Mouse (Mus musculus) Patski (cell line): ENCODE data around the gene Fam69b. TPM values are rescaled to one million over a fixed set of nuclear protein-coding genes. Genes with fewer than 3 reads are reported as not detected.

Experiments used
- ATAC-seq: fragments of 100-300 bp; one replicate; pipeline ENCODE4 v1.8.0; 2021
- CTCF ChIA-PET: fragments of 350-600 bp; sonication (Branson Sonifier 250); formaldehyde crosslinking; loops from one replicate; lab custom pipeline; 2022; ENCODE audit warnings: inconsistent platforms; lab: Charles Lee
- POLR2A ChIA-PET: fragments of 350-600 bp; sonication (Branson Sonifier 250); formaldehyde crosslinking; loops from one replicate; lab custom pipeline; 2022; ENCODE audit warnings: antibody characterized with exemption, inconsistent platforms; lab: Charles Lee
- DNase-seq: peaks from one replicate; pipeline ENCODE4 v3.0.0-alpha.2; 2011; ENCODE audit warnings: low read depth, low spot score
- H3K27me3 ChIP-seq: fragments of 371-371 bp; one replicate; pipeline ENCODE4 v1.5.1; 2021
- CTCF ChIP-seq: fragments of 100-300 bp; IDR thresholded peaks from one replicate; pipeline ENCODE4 v1.5.1; 2021
- in situ Hi-C: fragments of 300-500 bp; cut with MboI; formaldehyde crosslinking; loops from 3 replicates; pipeline ENCODE4 v1.11.1; 2018; ENCODE audit warnings: low pct_unique_long_range_greater_than_20kb, mixed read lengths
- polyA plus RNA-seq: library from polyadenylated mRNA; unstranded; gene quantifications from one replicate; pipeline ENCODE4 v1.2.3, GENCODE M21; 2021

Gene Fam69b
- polyA plus RNA-seq, 1 experiment from 2014 or later, result 57.3 TPM

- no peak for TF ChIP-seq CTCF
- no peak for ATAC-seq
- ChIA-PET POLR2A (interaction anchor here (1.0 kb wide), 1 partner anchor 8 kb away, joined by 3 read pairs; no protein-coding TSS in a partner anchor), CTCF (no interaction called here)
- no peaks in the 10 kb centered on the region for H3K27me3 ChIP-seq
- DNase-seq, result no peak
- in situ Hi-C loops, result loop anchor here (25.0 kb wide), 1 partner anchor 774 kb away; no protein-coding TSS in a partner anchor
Measured at GRCm38 (mm10) chr2:26638039-26638438, 9.8 kb downstream of the Fam69b start.

- no peak for TF ChIP-seq CTCF
- CTCF ChIA-PET, result no interaction called here
- no peak for ATAC-seq
- no peak for DNase-seq
- POLR2A ChIA-PET, result interaction anchor here (1.0 kb wide), 1 partner anchor 9 kb away, joined by 3 read pairs; no protein-coding TSS in a partner anchor
- H3K27me3 ChIP-seq, result no peaks in the 10 kb centered on the region
- in situ Hi-C loops, result loop anchor here (25.0 kb wide), 1 partner anchor 774 kb away; no protein-coding TSS in a partner anchor
Measured at GRCm38 (mm10) chr2:26638572-26638971, 10.3 kb downstream of the Fam69b start.

GRCm38 (mm10) chr2:26639083-26639482 is 10.8 kb downstream of the Fam69b start:
- DNase-seq, result no peak
- no peak for ATAC-seq
- H3K27me3 ChIP-seq, result no peaks in the 10 kb centered on the region
- ChIA-PET POLR2A (interaction anchor here (1.0 kb wide), 1 partner anchor 9 kb away, joined by 3 read pairs; no protein-coding TSS in a partner anchor), CTCF (no interaction called here)
- no peak for TF ChIP-seq CTCF
- in situ Hi-C loops, result loop anchor here (25.0 kb wide), 1 partner anchor 773 kb away; no protein-coding TSS in a partner anchor

- ATAC-seq (peak; percentile 29), DNase-seq (peak; percentile 71)
- in situ Hi-C loops, result loop anchor here (5.0 to 25.0 kb wide), 3 partner anchors 372 to 772 kb away; no protein-coding TSS in a partner anchor
- POLR2A ChIA-PET, result interaction anchor here (0.7 kb wide), 1 partner anchor 36 kb away, joined by 4 read pairs; the partner anchor contains the start of gene Agpat2
- CTCF ChIA-PET, result interaction anchor here (0.7 to 0.9 kb wide), 2 partner anchors 36 to 42 kb away, joined by 3 to 5 read pairs; partner anchors contain the start of gene Agpat2
- TF ChIP-seq CTCF, result no peak
- no peaks in the 10 kb centered on the region for H3K27me3 ChIP-seq
Measured at GRCm38 (mm10) chr2:26639838-26640830, 11.9 kb downstream of the Fam69b start.

- ChIA-PET CTCF (interaction anchor here (0.9 kb wide), 1 partner anchor 37 kb away, joined by 5 read pairs; the partner anchor contains the start of gene Agpat2), POLR2A (interaction anchor here (0.5 to 0.7 kb wide), 2 partner anchors 37 kb away, joined by 3 to 4 read pairs; partner anchors contain the start of gene Agpat2)
- in situ Hi-C loops, result loop anchor here (5.0 to 25.0 kb wide), 3 partner anchors 371 to 771 kb away; no protein-coding TSS in a partner anchor
- H3K27me3 ChIP-seq, result no peaks in the 10 kb centered on the region
- no peak for DNase-seq
- no peak for ATAC-seq
- TF ChIP-seq CTCF, result no peak
Measured at GRCm38 (mm10) chr2:26641006-26641647, 12.9 kb downstream of the Fam69b start.

GRCm38 (mm10) chr2:26643942-26644341 is 15.7 kb downstream of the Fam69b start:
- CTCF ChIA-PET, result interaction anchor here (0.7 kb wide), 1 partner anchor 593 kb away, joined by 3 read pairs; no protein-coding TSS in a partner anchor

GRCm38 (mm10) chr2:26646643-26647293 is 18.5 kb downstream of the Fam69b start:
- peak; percentile 95 for ATAC-seq
- peak; percentile 84 for DNase-seq
- in situ Hi-C loops, result loop anchor here (10.0 to 25.0 kb wide), 2 partner anchors 398 to 766 kb away; no protein-coding TSS in a partner anchor
- peak; percentile 84 for TF ChIP-seq CTCF
- ChIA-PET POLR2A (no interaction called here), CTCF (interaction anchor here (0.7 to 2.8 kb wide), 25 partner anchors 11 to 590 kb away, joined by 3 to 22 read pairs (median 4); partner anchors contain the start of genes Abo and Surf6)
- H3K27me3 ChIP-seq, result no peaks in the 10 kb centered on the region

More at GRCm38 (mm10) chr2:26643942-26644341, 15.7 kb downstream of the Fam69b start:
- in situ Hi-C loops, result loop anchor here (5.0 to 25.0 kb wide), 3 partner anchors 368 to 768 kb away; no protein-coding TSS in a partner anchor
- ATAC-seq (no peak), DNase-seq (no peak)
- H3K27me3 ChIP-seq, result no peaks in the 10 kb centered on the region
- POLR2A ChIA-PET, result no interaction called here
- TF ChIP-seq CTCF, result peak; percentile 52

GRCm38 (mm10) chr2:26654687-26655086 is 26.4 kb downstream of the Fam69b start:
- ChIA-PET CTCF (no interaction called here), POLR2A (no interaction called here)
- no peak for TF ChIP-seq CTCF
- no peaks in the 10 kb centered on the region for H3K27me3 ChIP-seq
- DNase-seq, result no peak
- in situ Hi-C loops, result loop anchor here (5.0 kb wide), 2 partner anchors 243 to 578 kb away; no protein-coding TSS in a partner anchor
- no peak for ATAC-seq

- no peak for ATAC-seq
- DNase-seq, result no peak
- H3K27me3 ChIP-seq, result no peaks in the 10 kb centered on the region
- in situ Hi-C loops, result no loop called here
- TF ChIP-seq CTCF, result no peak
- ChIA-PET CTCF (interaction anchor here (5.3 kb wide), 1 partner anchor 11 kb away, joined by 18 read pairs; no protein-coding TSS in a partner anchor), POLR2A (no interaction called here)
Measured at GRCm38 (mm10) chr2:26657426-26657825, 29.2 kb downstream of the Fam69b start.
